8 mouse cellular contexts compared by ENCODE assay signal in the genomic region with DNA sequence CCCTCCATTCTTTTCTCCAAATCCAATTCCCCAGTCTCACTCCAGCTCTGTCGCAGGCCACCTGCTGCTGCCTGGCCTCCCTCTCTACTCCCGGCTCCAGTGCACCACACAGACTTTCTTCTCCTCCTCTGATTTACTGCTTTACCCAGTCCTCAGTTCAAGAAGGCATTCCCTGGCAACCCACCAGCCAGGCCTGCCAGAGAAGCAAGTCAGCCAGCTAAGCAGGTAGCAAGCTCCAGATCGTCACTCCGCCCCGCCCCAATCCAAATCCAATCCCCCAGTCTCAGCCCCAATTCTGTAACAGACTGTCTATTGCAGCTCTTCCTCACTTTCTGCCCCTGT. TPM values are rescaled to one million over a fixed set of nuclear protein-coding genes. Genes with fewer than 3 reads are reported as not detected.
DNase-seq lines count a peak whose midpoint lies in the region.

No protein-coding gene starts in this region.

- DNase-seq in adrenal gland, postnatal 14 days: peak; percentile 41
- no peak for DNase-seq in adrenal gland, postnatal 4 days (ENCODE audit: low spot score in 2 of 2)
- peak; percentile 45 for DNase-seq in testis, postnatal 10 days (ENCODE audit: low spot score)
- no peak for DNase-seq in testis, postnatal 14 days (ENCODE audit: low spot score)
- DNase-seq in kidney, adult 11 months: peak; percentile 47
- DNase-seq in kidney, postnatal 4 days: peak; percentile 30 to 38
- no peak for DNase-seq in layer of hippocampus, adult 11-12 months (ENCODE audit: low spot score)
- no peak for DNase-seq in retina, postnatal 1 day

RNA-seq across cellular contexts. Expression of a gene that starts 23.2 kb away (rescaled TPM):
- total RNA-seq in adrenal gland, postnatal 14 days (2021): 104 and 112 TPM in 2 replicates
- total RNA-seq in adrenal gland, postnatal 4 days (2021): 10 to 100 TPM; 91.3 to 92.5 TPM

Comparison
In these comparisons a context has a peak if more than half of its experiments do, and no peak if none do; other contexts are left out.
1. DNase-seq: peak in adrenal gland, postnatal 14 days (single experiment), testis, postnatal 10 days (single experiment), kidney, adult 11 months (single experiment) and kidney, postnatal 4 days (2 of 2); none in adrenal gland, postnatal 4 days (0 of 2), testis, postnatal 14 days (single experiment), layer of hippocampus, adult 11-12 months (single experiment) and retina, postnatal 1 day (single experiment).